19 mouse cellular contexts compared by ENCODE assay signal in genomic region chr12:48929035-48929434, GRCm38 (mm10).
A peak's percentile ranks its signal among the peaks of the same experiment; 100 is the strongest.
DNase-seq lines count a peak whose midpoint lies in the region; ATAC-seq lines count a peak whose summit lies in the region.
"Had no signal": no experiment of that assay in that cellular context is flagged by ENCODE, and none has a peak within 500 bp of the region (broad histone marks: within the 10 kb centered on the region; RNA-seq: fewer than 3 reads in every experiment).

No protein-coding gene starts in this region.

- no peak overlapping the region for H3K4me3 ChIP-seq in forebrain, embryonic 15.5 days
- no peak overlapping the region for H3K4me3 ChIP-seq in forebrain, embryonic 12.5 days (replicated peaks)
- no peak overlapping the region for H3K4me3 ChIP-seq in midbrain, embryonic 14.5 days (replicated peaks; ENCODE audit: low read depth, low read length)
- no peak overlapping the region for H3K4me3 ChIP-seq in midbrain, embryonic 15.5 days
- H3K4me3 ChIP-seq in hindbrain, embryonic 16.5 days (ENCODE audit: low read length), result no peak overlapping the region
- H3K4me3 ChIP-seq: embryonic facial prominence, embryonic 12.5 days; erythroblast, embryonic 14.5 days; intestine, embryonic 15.5 days; kidney, embryonic 15.5 days; stomach, embryonic 15.5 days had no signal

- H3K4me2 ChIP-seq in forebrain, embryonic 15.5 days (replicated peaks), result no peak overlapping the region
- H3K4me2 ChIP-seq in forebrain, embryonic 12.5 days, result no peak overlapping the region
- H3K4me2 ChIP-seq in midbrain, embryonic 14.5 days (ENCODE audit: low read length), result no peak overlapping the region
- no peak overlapping the region for H3K4me2 ChIP-seq in midbrain, embryonic 15.5 days
- no peak overlapping the region for H3K4me2 ChIP-seq in hindbrain, embryonic 16.5 days (ENCODE audit: low read length)
- H3K4me2 ChIP-seq: embryonic facial prominence, embryonic 12.5 days; intestine, embryonic 15.5 days; kidney, embryonic 15.5 days; stomach, embryonic 15.5 days had no signal

- H3K27me3 ChIP-seq in forebrain, embryonic 15.5 days, result no peaks in the 10 kb centered on the region
- H3K27me3 ChIP-seq in forebrain, embryonic 12.5 days, result no peaks in the 10 kb centered on the region
- H3K27me3 ChIP-seq in midbrain, embryonic 14.5 days (ENCODE audit: control insufficient read depth, insufficient read depth, low read length), result no peaks in the 10 kb centered on the region
- H3K27me3 ChIP-seq in midbrain, embryonic 15.5 days (replicated peaks), result no peaks in the 10 kb centered on the region
- no peaks in the 10 kb centered on the region for H3K27me3 ChIP-seq in hindbrain, embryonic 16.5 days (replicated peaks; ENCODE audit: control insufficient read depth, insufficient read depth, low read length)
- H3K27me3 ChIP-seq: embryonic facial prominence, embryonic 12.5 days; intestine, embryonic 15.5 days; kidney, embryonic 15.5 days; stomach, embryonic 15.5 days had no signal

- H3K27ac ChIP-seq in forebrain, embryonic 15.5 days (replicated peaks), result no peak overlapping the region
- no peak overlapping the region for H3K27ac ChIP-seq in forebrain, embryonic 12.5 days
- H3K27ac ChIP-seq in midbrain, embryonic 14.5 days (replicated peaks; ENCODE audit: low read depth, low read length), result no peak overlapping the region
- no peak overlapping the region for H3K27ac ChIP-seq in midbrain, embryonic 15.5 days
- no peak overlapping the region for H3K27ac ChIP-seq in hindbrain, embryonic 16.5 days (ENCODE audit: low read depth, low read length)
- H3K27ac ChIP-seq: embryonic facial prominence, embryonic 12.5 days; intestine, embryonic 15.5 days; kidney, embryonic 15.5 days; stomach, embryonic 15.5 days had no signal

- H3K9ac ChIP-seq in forebrain, embryonic 15.5 days (replicated peaks), result no peak overlapping the region
- no peak overlapping the region for H3K9ac ChIP-seq in forebrain, embryonic 12.5 days
- H3K9ac ChIP-seq in midbrain, embryonic 14.5 days (replicated peaks; ENCODE audit: low read length), result no peak overlapping the region
- H3K9ac ChIP-seq in midbrain, embryonic 15.5 days, result no peak overlapping the region
- no peak overlapping the region for H3K9ac ChIP-seq in hindbrain, embryonic 16.5 days (ENCODE audit: low read depth, low read length)
- H3K9ac ChIP-seq: embryonic facial prominence, embryonic 12.5 days; intestine, embryonic 15.5 days; kidney, embryonic 15.5 days; stomach, embryonic 15.5 days had no signal

- H3K36me3 ChIP-seq in forebrain, embryonic 15.5 days, result no peaks in the 10 kb centered on the region
- no peaks in the 10 kb centered on the region for H3K36me3 ChIP-seq in forebrain, embryonic 12.5 days (replicated peaks)
- no peaks in the 10 kb centered on the region for H3K36me3 ChIP-seq in midbrain, embryonic 14.5 days (ENCODE audit: control insufficient read depth, insufficient read depth, low read length)
- no peaks in the 10 kb centered on the region for H3K36me3 ChIP-seq in midbrain, embryonic 15.5 days (replicated peaks)
- H3K36me3 ChIP-seq in hindbrain, embryonic 16.5 days (ENCODE audit: control insufficient read depth, insufficient read depth, low read length), result no peaks in the 10 kb centered on the region
- H3K36me3 ChIP-seq: embryonic facial prominence, embryonic 12.5 days; intestine, embryonic 15.5 days; kidney, embryonic 15.5 days; stomach, embryonic 15.5 days had no signal

- DNase-seq in midbrain, embryonic 14.5 days, result peak; percentile 19
- DNase-seq in brain, embryonic 18.5 days (ENCODE audit: low read depth, low spot score), result peak; percentile 14
- DNase-seq in kidney, postnatal 25 days, result no peak
- DNase-seq in kidney, adult 18-20 months, result no peak
- DNase-seq: gastrocnemius, postnatal 14 days; heart, adult 18-20 months; heart, postnatal 36 days; liver had no signal

- ATAC-seq in forebrain, embryonic 15.5 days (replicated peaks), result peak; percentile 64; the same call in 1 of the 2 replicates
- ATAC-seq in forebrain, embryonic 12.5 days (ENCODE audit: low FRiP score), result no peak
- ATAC-seq in midbrain, embryonic 14.5 days (ENCODE audit: low FRiP score, low TSS enrichment), result no peak
- ATAC-seq in midbrain, embryonic 15.5 days (replicated peaks), result no peak
- peak; percentile 92 for ATAC-seq in hindbrain, embryonic 16.5 days
- ATAC-seq: intestine, embryonic 15.5 days; lung, postnatal 0 days; midbrain, embryonic 16.5 days had no signal

- no peaks in the 10 kb centered on the region for H3K4me1 ChIP-seq in forebrain, embryonic 15.5 days
- no peaks in the 10 kb centered on the region for H3K4me1 ChIP-seq in forebrain, embryonic 12.5 days
- no peaks in the 10 kb centered on the region for H3K4me1 ChIP-seq in midbrain, embryonic 14.5 days (ENCODE audit: control insufficient read depth, insufficient read depth, low read length)
- H3K4me1 ChIP-seq in midbrain, embryonic 15.5 days, result no peaks in the 10 kb centered on the region
- no peaks in the 10 kb centered on the region for H3K4me1 ChIP-seq in hindbrain, embryonic 16.5 days (ENCODE audit: control insufficient read depth, insufficient read depth, low read depth, low read length)
- H3K4me1 ChIP-seq: embryonic facial prominence, embryonic 12.5 days; intestine, embryonic 15.5 days; kidney, embryonic 15.5 days; stomach, embryonic 15.5 days had no signal

- H3K9me3 ChIP-seq in forebrain, embryonic 15.5 days, result no peaks in the 10 kb centered on the region
- H3K9me3 ChIP-seq in forebrain, embryonic 12.5 days, result no peaks in the 10 kb centered on the region
- no peaks in the 10 kb centered on the region for H3K9me3 ChIP-seq in midbrain, embryonic 14.5 days (ENCODE audit: control insufficient read depth, low read length)
- H3K9me3 ChIP-seq in midbrain, embryonic 15.5 days, result no peaks in the 10 kb centered on the region
- H3K9me3 ChIP-seq in hindbrain, embryonic 16.5 days (ENCODE audit: control insufficient read depth, low read length), result no peaks in the 10 kb centered on the region
- H3K9me3 ChIP-seq: embryonic facial prominence, embryonic 12.5 days; intestine, embryonic 15.5 days; kidney, embryonic 15.5 days; stomach, embryonic 15.5 days had no signal

Comparison
In these comparisons a context has a peak if more than half of its experiments do, and no peak if none do; other contexts are left out.
1. ATAC-seq: peak in forebrain, embryonic 15.5 days (single experiment) and hindbrain, embryonic 16.5 days (single experiment); none in forebrain, embryonic 12.5 days (single experiment), midbrain, embryonic 14.5 days (single experiment) and midbrain, embryonic 15.5 days (single experiment).
2. DNase-seq: peak in midbrain, embryonic 14.5 days (single experiment) and brain, embryonic 18.5 days (single experiment); none in kidney, postnatal 25 days (0 of 2) and kidney, adult 18-20 months (single experiment).